Mouse (Mus musculus) C2C12 (cell line): ENCODE data around the gene Rgs3.

ENCODE experiments used
- CTCF ChIP-seq: IDR thresholded peaks from one replicate; pipeline ENCODE4 v1.5.1; 2011; ENCODE audit not compliant: control insufficient read depth, insufficient read depth, insufficient read length
- MAX ChIP-seq: IDR thresholded peaks from one replicate; pipeline ENCODE4 v1.6.1; 2011; ENCODE audit warnings: mild to moderate bottlenecking, control low read depth
- MYOD1 ChIP-seq: IDR thresholded peaks from one replicate; pipeline ENCODE4 v1.6.1; 2011; ENCODE audit warnings: low read depth; ENCODE audit not compliant: control insufficient read depth, insufficient read length
- MYOG ChIP-seq: IDR thresholded peaks from one replicate; pipeline ENCODE4 v1.6.1; 2011; ENCODE audit not compliant: control insufficient read depth, insufficient read length; ENCODE audit errors: extremely low read depth
- USF1 ChIP-seq: IDR thresholded peaks from one replicate; pipeline ENCODE4 v1.6.1; 2011; ENCODE audit warnings: low read depth, mild to moderate bottlenecking, control low read depth, moderate library complexity

DNA sequence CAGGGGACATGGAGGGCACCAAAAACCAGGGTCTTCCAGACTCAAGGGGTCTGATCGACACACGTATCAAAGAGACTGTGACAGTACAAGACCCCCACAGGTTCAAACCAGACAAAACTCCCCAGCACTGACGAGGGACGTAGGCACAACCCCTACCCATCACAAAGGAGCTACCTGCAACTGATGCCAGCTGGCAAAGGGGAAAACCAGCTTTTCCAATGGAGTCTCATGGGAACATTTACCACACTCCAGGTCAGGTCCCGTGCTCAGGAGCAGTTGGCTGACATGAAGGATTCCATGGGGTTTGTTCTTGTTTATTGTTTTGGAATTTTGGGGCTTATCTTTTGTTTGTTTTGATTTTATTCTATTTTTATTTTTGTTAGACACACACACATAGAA is 181.4 kb downstream of the Rgs3 start:
- no peak for TF ChIP-seq CTCF
- no peak for TF ChIP-seq MAX
- TF ChIP-seq USF1: no peak
- no peak for TF ChIP-seq MYOD1
- no peak for TF ChIP-seq MYOG
